Mouse (Mus musculus): ENCODE measurements at regions not wholly inside any gene's neighbourhood (a gene's known extent, or its start where the extent isn't known, plus 50 kb on each side); places are given as distances from the start of the nearest gene placed in this dataset.

DNA sequence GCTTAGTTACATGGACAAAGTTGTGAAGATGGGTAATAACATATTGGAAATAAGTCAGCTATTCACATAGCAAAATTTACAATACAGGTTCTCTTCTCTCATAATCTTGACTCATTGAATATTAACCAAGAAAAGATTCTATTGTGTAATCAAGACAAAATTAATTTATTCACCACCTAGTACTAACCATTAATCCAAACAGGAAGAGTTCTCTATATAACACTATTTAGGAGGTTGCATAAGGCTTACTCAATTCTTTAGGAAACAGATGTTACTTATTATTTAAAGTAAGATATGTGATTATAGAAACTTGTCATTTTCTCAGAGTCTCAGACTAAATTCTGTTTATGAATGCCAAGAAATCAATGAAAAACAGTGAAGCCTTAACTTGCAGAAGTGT is 600.4 kb upstream of the Tusc1 start:
- no peak for DNase-seq

GRCm38 (mm10) chr4:93927117-93927516 is 591.8 kb upstream of the Tusc1 start:
- DNase-seq: no peak

GRCm38 (mm10) chr4:93924402-93924801 is 589.1 kb upstream of the Tusc1 start:
- DNase-seq: no peak

GRCm38 (mm10) chr4:93886631-93887030 is 551.3 kb upstream of the Tusc1 start:
- DNase-seq: no peak

GRCm38 (mm10) chr4:93881318-93881717 is 546.0 kb upstream of the Tusc1 start:
- DNase-seq: no peak

- DNase-seq: no peak
These were observed 544.1 kb upstream of the Tusc1 start for GRCm38 (mm10) chr4:93879351-93879872.

DNA sequence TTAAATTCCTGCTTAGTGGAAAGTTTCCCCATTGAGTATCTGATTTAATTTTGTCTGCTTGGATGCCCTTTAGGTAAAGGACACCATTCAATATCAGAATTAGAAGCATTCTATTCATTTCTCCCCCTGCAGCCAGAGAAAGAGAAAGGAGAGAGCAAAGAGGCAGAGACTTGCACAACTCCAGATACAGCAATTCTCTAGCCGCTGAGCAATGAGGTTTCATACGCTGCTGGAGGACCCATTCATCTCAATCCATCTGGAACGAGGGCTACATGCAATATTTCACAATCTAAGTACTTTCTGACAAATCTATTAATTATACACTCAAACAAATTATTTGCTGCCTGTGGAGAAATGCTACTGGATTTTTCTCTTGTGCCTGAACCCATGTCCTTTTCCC is 538.0 kb upstream of the Tusc1 start:
- no peak for DNase-seq

DNA sequence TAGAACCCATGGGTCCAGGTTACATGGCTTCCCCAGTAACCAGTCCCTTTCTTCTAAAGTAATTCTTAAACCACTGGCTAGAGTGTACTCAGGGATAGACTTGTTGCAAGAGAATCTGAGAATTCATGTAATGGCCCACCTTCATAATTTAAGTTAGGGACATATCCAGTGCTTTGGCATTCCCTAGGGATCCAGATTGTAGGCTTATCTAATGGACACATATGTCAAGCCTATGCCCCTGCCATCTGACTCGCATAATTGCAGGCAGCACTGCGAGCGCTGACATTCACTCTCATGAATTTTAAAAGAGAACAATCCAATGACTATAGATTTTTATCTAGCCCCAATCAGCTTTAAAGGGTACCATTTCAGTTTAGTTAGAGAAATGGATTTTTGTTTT is 518.1 kb upstream of the Tusc1 start:
- no peak for DNase-seq

DNA sequence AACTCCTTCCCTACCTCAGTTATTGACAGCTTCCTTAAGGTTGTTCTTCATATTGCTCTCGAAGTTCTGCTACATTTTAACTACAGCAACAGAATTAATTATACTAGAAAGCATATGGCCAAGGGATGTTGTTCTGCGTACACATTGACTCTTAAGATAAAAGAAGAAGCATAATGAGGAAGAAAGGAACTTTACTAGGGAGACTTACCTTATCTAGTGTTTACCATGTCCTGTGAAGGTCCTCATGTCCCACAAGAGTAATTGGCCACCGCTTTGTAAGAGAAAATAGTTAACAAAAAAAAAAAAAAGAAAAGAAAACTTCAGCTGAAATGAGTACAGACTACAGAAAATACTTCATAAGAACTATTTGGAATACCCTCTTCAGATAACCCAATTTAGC is 513.9 kb upstream of the Tusc1 start:
- DNase-seq: no peak

DNA sequence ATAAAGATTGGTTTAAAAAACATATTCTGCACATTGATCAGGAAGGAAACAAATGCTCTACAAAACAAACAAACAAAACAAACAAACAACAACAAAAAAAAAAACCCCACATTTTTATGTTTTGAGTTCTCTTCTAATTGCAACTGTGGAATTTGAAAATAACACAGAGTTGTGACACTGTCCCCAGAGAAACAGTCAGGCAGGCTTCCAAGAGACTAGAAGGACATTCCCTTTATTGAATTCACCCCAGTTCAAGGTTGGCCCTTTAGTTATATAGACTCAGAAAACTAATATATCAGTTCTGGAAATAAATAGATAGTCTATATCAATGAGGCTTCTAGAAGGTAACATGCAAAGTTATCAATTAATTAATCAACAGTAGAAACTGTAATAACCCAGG is 495.4 kb upstream of the Tusc1 start:
- no peak for DNase-seq

GRCm38 (mm10) chr4:93793104-93793503 is 457.8 kb upstream of the Tusc1 start:
- no peak for DNase-seq

DNA sequence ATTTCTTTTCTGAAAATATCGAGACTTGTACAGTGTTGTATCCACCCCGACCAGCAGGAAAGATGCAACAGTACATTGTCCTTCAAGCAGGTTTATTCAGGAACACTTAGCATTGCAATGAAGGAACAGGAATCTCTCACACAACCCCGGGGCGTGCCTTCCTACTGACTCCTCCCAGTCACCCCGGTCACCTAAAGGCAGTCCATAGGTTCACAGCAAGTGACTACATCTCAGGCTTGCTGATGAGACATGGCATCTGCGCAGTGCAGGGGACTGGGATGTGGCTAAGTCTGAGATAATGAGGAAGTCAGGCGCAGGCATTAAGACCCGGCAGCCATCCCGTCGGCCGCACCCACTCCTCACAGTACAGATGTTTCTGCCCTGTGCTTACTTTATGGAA is 454.8 kb upstream of the Tusc1 start:
- no peak for DNase-seq

- DNase-seq: no peak
These were observed 419.2 kb upstream of the Tusc1 start for GRCm38 (mm10) chr4:93754497-93754896.

DNA sequence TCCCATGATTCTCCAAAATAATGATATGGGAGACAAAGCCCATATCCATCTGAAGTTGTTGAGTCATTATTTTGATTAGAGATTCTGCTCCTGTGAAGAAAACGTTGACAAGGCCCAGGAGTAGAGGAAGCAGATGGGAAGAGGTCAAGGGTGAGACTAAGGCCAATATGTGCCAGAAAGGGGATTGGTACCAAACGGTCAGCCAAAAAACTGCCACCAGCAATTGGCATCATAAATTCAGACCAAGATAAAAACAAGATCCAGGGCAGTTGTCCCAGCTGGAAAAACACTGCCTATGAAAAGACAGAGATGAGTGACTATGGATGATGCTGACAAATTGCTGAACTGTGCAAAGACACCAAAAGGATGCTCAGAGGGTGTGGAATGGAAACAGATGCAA is 411.0 kb upstream of the Tusc1 start:
- DNase-seq: peak; percentile 2

GRCm38 (mm10) chr4:93713711-93714110 is 378.4 kb upstream of the Tusc1 start:
- no peak for DNase-seq

DNA sequence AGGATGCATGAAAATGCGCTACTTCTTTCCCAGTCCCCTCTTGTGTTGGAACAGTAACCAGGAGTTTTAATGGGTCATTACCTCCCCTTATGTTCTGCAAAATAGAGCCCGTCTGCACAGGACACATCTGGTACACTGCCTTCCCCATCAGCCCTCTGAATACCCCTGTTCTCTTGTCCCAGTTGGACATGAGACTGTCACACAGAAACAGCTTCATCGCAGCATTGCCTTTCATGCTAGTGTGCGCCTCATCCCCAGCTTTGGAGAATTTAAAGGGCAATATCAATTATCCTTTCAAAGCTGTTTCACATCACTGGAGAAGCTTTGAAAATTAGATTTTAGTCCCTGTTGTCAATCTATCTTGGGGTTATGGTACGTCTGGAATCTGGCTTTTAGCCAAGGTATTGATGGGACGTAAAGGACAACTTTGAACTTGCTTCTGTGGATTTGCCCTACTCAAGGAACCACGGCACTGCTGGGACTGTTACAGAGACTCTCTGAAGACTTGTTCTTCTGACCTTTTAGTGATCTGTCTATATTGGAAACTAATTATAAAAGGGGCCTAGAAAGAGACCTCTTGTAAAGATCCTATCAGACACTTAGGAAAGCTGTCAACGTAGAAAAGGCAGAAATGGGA is 341.2 kb upstream of the Tusc1 start:
- no peak for DNase-seq

- DNase-seq: no peak
These were observed 340.6 kb upstream of the Tusc1 start for GRCm38 (mm10) chr4:93675739-93676402.

DNA sequence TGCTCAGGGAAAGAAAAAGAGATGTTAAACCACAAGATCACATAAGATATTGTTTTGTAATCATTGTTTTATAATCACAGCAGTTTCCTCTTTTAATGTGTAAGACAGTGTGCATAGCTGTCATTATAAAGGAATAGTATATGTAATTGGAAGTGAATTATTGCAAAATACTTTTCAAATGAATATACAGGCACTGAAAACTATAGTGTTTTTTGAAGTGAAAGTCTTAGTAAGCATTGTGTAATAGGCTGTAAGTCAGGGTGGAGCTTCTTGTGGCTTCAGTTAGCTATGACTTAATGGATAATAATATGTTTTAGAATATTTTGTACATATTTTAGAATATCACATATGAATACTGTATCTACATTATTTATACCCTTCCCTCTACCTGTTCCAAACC is 333.7 kb upstream of the Tusc1 start:
- DNase-seq: no peak

- peak; percentile 5 for DNase-seq
These were observed 329.0 kb upstream of the Tusc1 start for GRCm38 (mm10) chr4:93664293-93664692.

DNA sequence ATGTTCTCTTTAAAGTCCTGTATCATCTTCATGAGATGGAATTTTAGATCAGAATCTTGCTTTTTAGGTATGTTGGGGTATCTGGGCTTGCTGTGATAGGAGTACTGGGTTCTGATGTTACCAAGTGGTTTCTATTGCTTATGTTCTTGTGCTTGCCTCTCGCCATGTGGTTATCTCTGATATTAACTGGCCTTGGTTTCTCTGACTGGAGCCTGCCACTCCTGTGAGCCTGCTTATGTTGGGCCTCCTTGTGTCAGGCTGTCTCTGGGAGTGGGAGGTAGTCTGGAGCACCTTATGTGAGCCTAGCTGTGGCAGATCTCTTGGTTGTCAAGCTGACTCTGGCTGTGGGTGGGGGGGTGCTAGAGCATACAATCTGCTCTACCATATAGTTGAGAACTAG is 302.9 kb upstream of the Tusc1 start:
- DNase-seq: no peak

- DNase-seq: no peak
These were observed 263.2 kb upstream of the Tusc1 start for GRCm38 (mm10) chr4:93598474-93598873.

DNA sequence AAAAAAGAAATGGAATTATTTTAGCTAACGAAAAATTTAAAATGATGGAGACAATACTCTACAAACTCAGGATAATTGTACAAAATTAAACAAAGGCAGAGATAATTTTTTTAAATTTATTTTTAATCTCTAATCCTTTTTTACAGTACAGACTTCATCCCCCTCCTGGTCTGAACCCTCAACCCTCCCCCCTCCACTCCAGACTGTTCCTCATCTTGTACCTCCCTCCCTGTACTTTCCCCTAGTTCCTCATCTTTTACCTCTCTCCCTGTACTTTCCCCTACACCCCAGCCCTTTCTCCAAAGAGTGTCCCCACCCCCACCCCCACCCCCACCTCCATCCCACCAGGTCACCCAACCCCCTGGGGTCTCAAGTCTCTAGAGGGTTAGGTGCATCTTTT is 249.0 kb upstream of the Tusc1 start:
- DNase-seq: no peak

DNA sequence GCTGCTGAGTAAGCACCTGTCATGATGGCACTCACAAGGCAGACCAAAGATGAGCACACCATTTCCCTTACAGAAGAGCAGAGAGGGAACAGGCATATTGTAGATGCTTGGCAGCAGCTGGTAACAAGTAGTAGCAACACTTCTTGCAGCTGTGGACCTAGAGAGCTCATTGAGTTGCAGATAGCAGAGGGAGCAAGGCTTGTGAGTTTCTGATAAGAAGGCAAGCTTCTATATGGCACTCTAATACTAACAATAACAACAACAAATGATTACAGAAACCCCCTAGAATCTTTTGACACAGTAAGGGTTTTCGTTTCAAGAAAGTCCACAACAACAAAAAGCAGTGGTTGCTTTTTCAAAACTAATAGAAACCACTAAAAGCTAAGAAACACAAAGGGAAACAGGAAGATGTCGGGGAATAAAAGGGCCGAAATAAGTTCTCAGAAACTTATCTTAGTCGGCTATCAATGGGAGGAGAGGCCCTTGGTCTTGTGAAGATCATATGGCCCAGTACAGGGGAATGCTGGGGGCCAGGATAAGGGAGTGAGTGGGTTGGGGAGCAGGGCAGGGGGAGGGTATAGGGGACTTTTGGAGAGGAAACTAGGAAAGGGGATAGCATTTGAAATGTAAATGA is 248.5 kb upstream of the Tusc1 start:
- DNase-seq: no peak

DNA sequence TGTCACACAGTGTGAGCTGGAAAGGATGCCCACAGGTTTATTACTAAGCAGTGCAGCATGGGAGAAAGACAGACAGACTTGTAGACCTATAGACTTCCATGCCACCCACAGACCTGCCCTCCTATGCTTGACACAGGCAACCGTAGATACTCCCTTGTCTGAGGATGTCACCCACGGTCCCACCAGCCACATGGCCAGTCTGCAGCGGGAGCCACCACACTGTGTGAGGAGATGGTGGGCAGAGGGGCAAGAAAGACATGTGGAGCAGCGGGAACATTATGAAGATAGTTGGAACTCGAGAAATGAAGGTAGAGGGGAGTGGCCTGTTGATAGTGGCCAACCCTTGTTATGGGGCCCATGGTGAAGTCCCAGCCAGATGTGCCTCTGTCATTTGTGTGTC is 244.0 kb upstream of the Tusc1 start:
- DNase-seq: no peak

Data from kidney, adult 11 months (tissue).